Mouse (Mus musculus): ENCODE measurements around the gene Galnt12.

- TF ChIP-seq CTCF (IDR thresholded peaks at IDR 0.05; ENCODE audit: low read depth), result no peak
- TF ChIP-seq EP300 (IDR thresholded peaks at IDR 0.05; ENCODE audit: low read depth), result no peak
Observed at GRCm38 (mm10) chr4:47111885-47112284, 20.2 kb downstream of the Galnt12 start.

Measured in heart, postnatal 0 days (tissue).